Mouse (Mus musculus): ENCODE data around the gene Tmem268. TPM values are rescaled to one million over a fixed set of nuclear protein-coding genes. Genes with fewer than 3 reads are reported as not detected.

The Tmem268 gene
- polyA plus RNA-seq, 1 experiment from 2014 or later = 6.0 TPM

- Histone ChIP-seq H3K9me3 (replicated peaks; ENCODE audit: control insufficient read depth, low read length) (0 out of 2 replicates have a peak, but pooled peaks cover under 1% of the 10 kb centered on the region), H3K4me2 (ENCODE audit: low read depth, low read length) (no peak overlapping the region), H3K36me3 (ENCODE audit: control insufficient read depth, insufficient read depth) (no peaks in the 10 kb centered on the region; the same call in 1 of the 2 replicates), H3K4me3 (ENCODE audit: low read length) (no peak overlapping the region), H3K27ac (ENCODE audit: low read length) (no peak overlapping the region), H3K9ac (ENCODE audit: low read length) (no peak overlapping the region), H3K27me3 (ENCODE audit: control insufficient read depth, insufficient read depth, low read length) (no peaks in the 10 kb centered on the region), H3K4me1 (ENCODE audit: control insufficient read depth, insufficient read depth, low read length) (no peaks in the 10 kb centered on the region)
- ATAC-seq (replicated peaks; ENCODE audit: extremely low read depth, insufficient read depth, low FRiP score) = no peak
- 81% methylated on average over 5 of the region's 5 CpGs for WGBS
Observed at GRCm38 (mm10) chr4:63582580-63582979, 24.0 kb downstream of the Tmem268 start.

- H3K4me1 ChIP-seq (ENCODE audit: control insufficient read depth, insufficient read depth, low read length) = no peaks in the 10 kb centered on the region
- H3K27me3 ChIP-seq (ENCODE audit: control insufficient read depth, insufficient read depth, low read length) = no peaks in the 10 kb centered on the region
- ATAC-seq (replicated peaks; ENCODE audit: extremely low read depth, insufficient read depth, low FRiP score) = no peak
- no peak overlapping the region for H3K4me3 ChIP-seq (ENCODE audit: low read length)
- H3K9me3 ChIP-seq (replicated peaks; ENCODE audit: control insufficient read depth, low read length) = no peaks in the 10 kb centered on the region
- WGBS = 90% methylated on average over 10 of the region's 10 CpGs
- H3K4me2 ChIP-seq (ENCODE audit: low read depth, low read length) = no peak overlapping the region
- H3K36me3 ChIP-seq (ENCODE audit: control insufficient read depth, insufficient read depth) = no peaks in the 10 kb centered on the region
- H3K27ac ChIP-seq (ENCODE audit: low read length) = no peak overlapping the region
- H3K9ac ChIP-seq (ENCODE audit: low read length) = no peak overlapping the region
Observed at GRCm38 (mm10) chr4:63585216-63585615, 26.6 kb downstream of the Tmem268 start.

- Histone ChIP-seq H3K9me3 (replicated peaks; ENCODE audit: control insufficient read depth, low read length) (no peaks in the 10 kb centered on the region), H3K36me3 (ENCODE audit: control insufficient read depth, insufficient read depth) (no peaks in the 10 kb centered on the region), H3K9ac (ENCODE audit: low read length) (no peak overlapping the region), H3K27me3 (ENCODE audit: control insufficient read depth, insufficient read depth, low read length) (no peaks in the 10 kb centered on the region), H3K4me2 (ENCODE audit: low read depth, low read length) (no peak overlapping the region), H3K4me3 (ENCODE audit: low read length) (no peak overlapping the region), H3K27ac (ENCODE audit: low read length) (no peak overlapping the region), H3K4me1 (ENCODE audit: control insufficient read depth, insufficient read depth, low read length) (no peaks in the 10 kb centered on the region)
- no peak for ATAC-seq (replicated peaks; ENCODE audit: extremely low read depth, insufficient read depth, low FRiP score)
- 83% methylated on average over 2 of the region's 2 CpGs for WGBS
Observed at GRCm38 (mm10) chr4:63586240-63586639, 27.7 kb downstream of the Tmem268 start.

GRCm38 (mm10) chr4:63589987-63590386 lies 31.4 kb downstream of the Tmem268 start:
- 75% methylated on average over 7 of the region's 7 CpGs for WGBS
- H3K27ac ChIP-seq (ENCODE audit: low read length) = no peak overlapping the region
- ATAC-seq (replicated peaks; ENCODE audit: extremely low read depth, insufficient read depth, low FRiP score) = no peak

GRCm38 (mm10) chr4:63590538-63590937 lies 32.0 kb downstream of the Tmem268 start:
- 70% methylated on average over 4 of the region's 4 CpGs for WGBS

More at GRCm38 (mm10) chr4:63589987-63590386, 31.4 kb downstream of the Tmem268 start:
- H3K27me3 ChIP-seq (ENCODE audit: control insufficient read depth, insufficient read depth, low read length) = no peaks in the 10 kb centered on the region
- no peaks in the 10 kb centered on the region for H3K36me3 ChIP-seq (ENCODE audit: control insufficient read depth, insufficient read depth)
- H3K9ac ChIP-seq (ENCODE audit: low read length) = no peak overlapping the region
- H3K9me3 ChIP-seq (replicated peaks; ENCODE audit: control insufficient read depth, low read length) = no peaks in the 10 kb centered on the region
- H3K4me3 ChIP-seq (ENCODE audit: low read length) = no peak overlapping the region
- no peak overlapping the region for H3K4me2 ChIP-seq (ENCODE audit: low read depth, low read length)
- peaks cover 8% of the 10 kb centered on the region for H3K4me1 ChIP-seq (ENCODE audit: control insufficient read depth, insufficient read depth, low read length)

GRCm38 (mm10) chr4:63594459-63595110 lies 36.0 kb downstream of the Tmem268 start:
- Histone ChIP-seq H3K36me3 (ENCODE audit: control insufficient read depth, insufficient read depth) (no peaks in the 10 kb centered on the region), H3K9me3 (replicated peaks; ENCODE audit: control insufficient read depth, low read length) (no peaks in the 10 kb centered on the region), H3K27ac (ENCODE audit: low read length) (0 out of 2 replicates have a peak overlapping the region, but pooled peaks have one; percentile 5), H3K9ac (ENCODE audit: low read length) (no peak overlapping the region), H3K27me3 (ENCODE audit: control insufficient read depth, insufficient read depth, low read length) (no peaks in the 10 kb centered on the region), H3K4me1 (ENCODE audit: control insufficient read depth, insufficient read depth, low read length) (peaks cover 11% of the 10 kb centered on the region), H3K4me3 (ENCODE audit: low read length) (no peak overlapping the region), H3K4me2 (ENCODE audit: low read depth, low read length) (no peak overlapping the region)
- ATAC-seq (replicated peaks; ENCODE audit: extremely low read depth, insufficient read depth, low FRiP score) = no peak
- 50% methylated on average over 5 of the region's 5 CpGs for WGBS

More at GRCm38 (mm10) chr4:63590538-63590937, 32.0 kb downstream of the Tmem268 start:
- Histone ChIP-seq H3K36me3 (ENCODE audit: control insufficient read depth, insufficient read depth) (no peaks in the 10 kb centered on the region), H3K9me3 (replicated peaks; ENCODE audit: control insufficient read depth, low read length) (no peaks in the 10 kb centered on the region), H3K4me3 (ENCODE audit: low read length) (no peak overlapping the region), H3K9ac (ENCODE audit: low read length) (no peak overlapping the region), H3K4me1 (ENCODE audit: control insufficient read depth, insufficient read depth, low read length) (peaks cover 11% of the 10 kb centered on the region), H3K27ac (ENCODE audit: low read length) (no peak overlapping the region), H3K27me3 (ENCODE audit: control insufficient read depth, insufficient read depth, low read length) (no peaks in the 10 kb centered on the region), H3K4me2 (ENCODE audit: low read depth, low read length) (no peak overlapping the region)
- no peak for ATAC-seq (replicated peaks; ENCODE audit: extremely low read depth, insufficient read depth, low FRiP score)

GRCm38 (mm10) chr4:63595259-63595658 lies 36.7 kb downstream of the Tmem268 start:
- Histone ChIP-seq H3K36me3 (ENCODE audit: control insufficient read depth, insufficient read depth) (no peaks in the 10 kb centered on the region), H3K4me2 (ENCODE audit: low read depth, low read length) (no peak overlapping the region), H3K4me1 (ENCODE audit: control insufficient read depth, insufficient read depth, low read length) (peaks cover 11% of the 10 kb centered on the region), H3K4me3 (ENCODE audit: low read length) (no peak overlapping the region), H3K9me3 (replicated peaks; ENCODE audit: control insufficient read depth, low read length) (no peaks in the 10 kb centered on the region), H3K27me3 (ENCODE audit: control insufficient read depth, insufficient read depth, low read length) (no peaks in the 10 kb centered on the region), H3K27ac (ENCODE audit: low read length) (no peak overlapping the region), H3K9ac (ENCODE audit: low read length) (no peak overlapping the region)
- WGBS = 54% methylated on average over 10 of the region's 10 CpGs
- ATAC-seq (replicated peaks; ENCODE audit: extremely low read depth, insufficient read depth, low FRiP score) = no peak

GRCm38 (mm10) chr4:63596010-63596409 lies 37.4 kb downstream of the Tmem268 start:
- no peaks in the 10 kb centered on the region for H3K27me3 ChIP-seq (ENCODE audit: control insufficient read depth, insufficient read depth, low read length)
- no peak overlapping the region for H3K4me2 ChIP-seq (ENCODE audit: low read depth, low read length)
- no peak overlapping the region for H3K27ac ChIP-seq (ENCODE audit: low read length)
- WGBS = 86% methylated on average over 4 of the region's 4 CpGs
- H3K4me1 ChIP-seq (ENCODE audit: control insufficient read depth, insufficient read depth, low read length) = peaks cover 11% of the 10 kb centered on the region
- no peaks in the 10 kb centered on the region for H3K36me3 ChIP-seq (ENCODE audit: control insufficient read depth, insufficient read depth)
- no peak for ATAC-seq (replicated peaks; ENCODE audit: extremely low read depth, insufficient read depth, low FRiP score)
- no peaks in the 10 kb centered on the region for H3K9me3 ChIP-seq (replicated peaks; ENCODE audit: control insufficient read depth, low read length)
- no peak overlapping the region for H3K9ac ChIP-seq (ENCODE audit: low read length)
- no peak overlapping the region for H3K4me3 ChIP-seq (ENCODE audit: low read length)

- no peak overlapping the region for H3K27ac ChIP-seq (ENCODE audit: low read length)
- no peak overlapping the region for H3K9ac ChIP-seq (ENCODE audit: low read length)
- no peak for ATAC-seq (replicated peaks; ENCODE audit: extremely low read depth, insufficient read depth, low FRiP score)
Observed at GRCm38 (mm10) chr4:63600786-63601185, 42.2 kb downstream of the Tmem268 start.

More at GRCm38 (mm10) chr4:63600786-63601185, 42.2 kb downstream of the Tmem268 start:
- Histone ChIP-seq H3K4me3 (ENCODE audit: low read length) (no peak overlapping the region), H3K4me2 (ENCODE audit: low read depth, low read length) (no peak overlapping the region), H3K36me3 (ENCODE audit: control insufficient read depth, insufficient read depth) (no peaks in the 10 kb centered on the region), H3K4me1 (ENCODE audit: control insufficient read depth, insufficient read depth, low read length) (peaks cover 7% of the 10 kb centered on the region), H3K27me3 (ENCODE audit: control insufficient read depth, insufficient read depth, low read length) (no peaks in the 10 kb centered on the region), H3K9me3 (replicated peaks; ENCODE audit: control insufficient read depth, low read length) (no peaks in the 10 kb centered on the region)
- 79% methylated on average over 6 of the region's 6 CpGs for WGBS
